Mouse (Mus musculus): Measurements from ENCODE around the gene Creld1. TPM values are rescaled to one million over a fixed set of nuclear protein-coding genes. Genes with fewer than 3 reads are reported as not detected.

Creld1 gene
- polyA plus RNA-seq, 1 experiment from 2014 or later: 38.3 TPM

DNA sequence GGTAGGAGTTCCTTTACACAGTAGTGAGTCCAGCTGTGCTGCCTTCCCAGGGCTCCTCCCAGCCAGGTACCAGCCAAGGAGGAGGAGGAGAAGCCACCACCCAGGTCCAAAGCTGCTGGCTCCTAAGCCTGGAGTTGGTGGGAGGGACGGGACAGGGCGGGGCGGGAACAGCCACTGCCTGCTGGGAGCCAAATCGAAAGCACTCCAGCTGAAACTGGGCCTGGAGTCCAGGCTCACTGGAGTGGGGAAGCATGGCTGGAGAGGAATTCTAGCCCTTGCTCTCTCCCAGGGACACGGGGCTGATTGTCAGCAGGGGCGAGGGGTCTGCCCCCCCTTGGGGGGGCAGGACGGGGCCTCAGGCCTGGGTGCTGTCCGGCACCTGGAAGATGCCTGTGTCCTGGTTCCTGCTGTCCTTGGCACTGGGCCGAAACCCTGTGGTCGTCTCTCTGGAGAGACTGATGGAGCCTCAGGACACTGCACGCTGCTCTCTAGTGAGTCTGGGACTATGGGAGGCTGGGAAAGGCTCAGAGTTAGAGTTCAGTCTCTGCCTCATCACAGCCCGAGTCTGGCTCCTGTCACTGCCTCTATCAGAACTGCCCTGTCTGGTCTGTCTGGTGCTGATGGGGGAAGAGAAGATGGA lies 11.7 kb upstream of the Creld1 start, which contains the start of gene Il17rc:
Gene Il17rc (plus strand): TSS at position 131 of the 640 bp plus-strand sequence.
- H3K4me2 ChIP-seq: peak within 1 kb of the TSS; percentile 72
- peak; percentile 48; the same call in 1 of the 2 replicates for ATAC-seq (replicated peaks; ENCODE audit: insufficient number of reproducible peaks, insufficient read depth, low FRiP score, low read depth)
- no peaks in the 10 kb centered on the region for H3K9me3 ChIP-seq (replicated peaks)
- H3K36me3 ChIP-seq: no peaks in the 10 kb centered on the region
- peak within 1 kb of the TSS; percentile 47 for H3K4me3 ChIP-seq
- peak within 1 kb of the TSS; percentile 64 for H3K27ac ChIP-seq
- H3K27me3 ChIP-seq: peaks cover 17% of the 10 kb centered on the region
- 23% methylated on average over 12 of the region's 12 CpGs for WGBS
- H3K4me1 ChIP-seq (replicated peaks): peaks cover 30% of the 10 kb centered on the region
- H3K9ac ChIP-seq: peak within 1 kb of the TSS; percentile 62

DNA sequence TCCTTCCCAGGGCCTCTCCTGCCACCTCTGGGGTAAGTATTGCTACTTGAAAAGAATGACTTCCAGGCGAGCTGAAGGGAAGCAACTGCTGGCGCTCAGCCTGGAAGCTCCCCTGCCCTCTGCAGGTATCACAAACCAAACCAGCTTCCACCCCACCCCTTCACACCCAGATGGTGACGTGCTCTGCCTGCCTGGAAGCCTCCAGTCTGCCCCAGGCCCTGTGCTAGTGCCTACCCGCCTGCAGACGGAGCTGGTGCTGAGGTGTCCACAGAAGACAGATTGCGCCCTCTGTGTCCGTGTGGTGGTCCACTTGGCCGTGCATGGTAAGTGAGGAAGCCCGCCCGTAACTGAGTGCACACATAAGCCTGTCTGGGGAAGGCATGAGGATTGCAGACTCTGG lies 11.0 kb upstream of the Creld1 start:
- H3K27me3 ChIP-seq: peaks cover 17% of the 10 kb centered on the region
- peak overlapping the region; percentile 72 for H3K4me2 ChIP-seq
- ATAC-seq (replicated peaks; ENCODE audit: insufficient number of reproducible peaks, insufficient read depth, low FRiP score, low read depth): no peak
- peaks cover 30% of the 10 kb centered on the region for H3K4me1 ChIP-seq (replicated peaks)
- WGBS: 66% methylated on average over 10 of the region's 10 CpGs
- no peak overlapping the region for H3K9ac ChIP-seq
- H3K27ac ChIP-seq: peak overlapping the region; percentile 64; the same call in 1 of the 2 replicates
- H3K36me3 ChIP-seq: no peaks in the 10 kb centered on the region
- H3K4me3 ChIP-seq: no peak overlapping the region; the same call in 1 of the 2 replicates
- H3K9me3 ChIP-seq (replicated peaks): no peaks in the 10 kb centered on the region

DNA sequence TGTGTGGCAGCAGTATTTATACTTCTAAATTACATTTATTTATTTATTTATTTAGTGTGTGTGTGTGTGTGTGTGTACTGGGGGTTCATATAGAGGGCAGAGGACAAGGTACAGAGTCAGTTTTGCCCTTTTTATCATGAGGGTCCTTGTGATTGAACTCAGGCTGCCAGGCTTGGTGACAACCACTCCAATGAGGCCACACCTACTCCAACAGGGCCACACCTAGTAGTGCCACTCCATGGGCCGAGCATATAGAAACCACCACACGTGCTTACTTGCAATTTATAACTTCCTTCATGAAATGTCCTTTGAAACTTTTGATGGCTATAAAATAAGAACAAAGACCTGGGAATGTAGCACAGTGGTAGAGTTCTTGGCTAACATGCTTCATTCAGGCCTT lies 9.9 kb upstream of the Creld1 start:
- no peak overlapping the region for H3K4me3 ChIP-seq
- no peaks in the 10 kb centered on the region for H3K9me3 ChIP-seq (replicated peaks)
- H3K27ac ChIP-seq: no peak overlapping the region
- ATAC-seq (replicated peaks; ENCODE audit: insufficient number of reproducible peaks, insufficient read depth, low FRiP score, low read depth): no peak
- peaks cover 30% of the 10 kb centered on the region for H3K4me1 ChIP-seq (replicated peaks)
- H3K36me3 ChIP-seq: no peaks in the 10 kb centered on the region
- no peak overlapping the region for H3K4me2 ChIP-seq
- H3K9ac ChIP-seq: no peak overlapping the region
- WGBS: 68% methylated on average over 2 of the region's 2 CpGs
- H3K27me3 ChIP-seq: peaks cover 17% of the 10 kb centered on the region

DNA sequence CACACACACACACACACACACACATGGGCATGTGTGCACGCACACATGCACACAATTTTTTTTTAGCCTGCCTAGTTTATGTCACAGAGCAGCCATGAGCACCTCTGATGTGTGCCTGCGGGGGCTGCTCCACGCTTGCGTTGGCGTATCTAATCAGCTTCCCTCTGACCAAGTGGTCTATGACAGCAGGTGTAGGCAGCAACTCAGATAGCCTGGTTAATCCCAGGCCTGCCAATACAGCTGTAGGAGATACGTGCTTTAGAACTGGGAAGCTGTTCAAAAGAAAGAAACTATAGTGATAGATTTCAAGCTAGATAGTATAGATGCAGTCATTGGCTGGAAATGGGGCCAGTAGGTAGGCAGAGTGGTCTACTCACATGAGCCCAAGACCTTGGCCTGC lies 9.4 kb upstream of the Creld1 start:
- H3K36me3 ChIP-seq: no peaks in the 10 kb centered on the region
- no peak overlapping the region for H3K9ac ChIP-seq
- no peak overlapping the region for H3K4me3 ChIP-seq
- peaks cover 17% of the 10 kb centered on the region for H3K27me3 ChIP-seq
- 56% methylated on average over 6 of the region's 6 CpGs for WGBS
- no peak for ATAC-seq (replicated peaks; ENCODE audit: insufficient number of reproducible peaks, insufficient read depth, low FRiP score, low read depth)
- H3K4me1 ChIP-seq (replicated peaks): peaks cover 30% of the 10 kb centered on the region
- H3K4me2 ChIP-seq: no peak overlapping the region
- H3K9me3 ChIP-seq (replicated peaks): no peaks in the 10 kb centered on the region
- H3K27ac ChIP-seq: no peak overlapping the region

DNA sequence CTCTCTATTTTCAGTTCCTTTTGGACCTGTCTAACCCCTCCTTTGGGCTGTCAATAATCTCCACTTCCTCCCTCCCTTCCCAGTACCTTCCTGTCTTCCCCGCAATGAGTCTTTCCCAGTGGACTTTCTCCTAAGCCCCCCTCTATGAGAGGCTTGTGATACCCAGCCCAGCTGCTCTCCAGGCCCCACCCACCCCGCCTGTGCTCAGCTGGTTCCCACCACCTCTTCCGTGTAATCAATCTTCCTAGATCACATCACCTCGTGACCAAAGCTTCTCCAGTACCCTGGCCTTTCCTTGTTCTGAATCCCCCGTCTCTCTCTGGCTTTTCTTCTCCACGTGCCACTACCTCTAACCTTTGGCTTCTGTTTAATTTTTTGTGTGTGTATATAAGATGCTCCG lies 5.7 kb upstream of the Creld1 start:
- Histone ChIP-seq H3K9me3 (replicated peaks) (no peaks in the 10 kb centered on the region), H3K27ac (no peak overlapping the region), H3K4me1 (replicated peaks) (peaks cover 25% of the 10 kb centered on the region), H3K36me3 (no peaks in the 10 kb centered on the region), H3K27me3 (peaks cover 13% of the 10 kb centered on the region; the same call in 1 of the 2 replicates), H3K4me3 (no peak overlapping the region), H3K9ac (no peak overlapping the region), H3K4me2 (no peak overlapping the region)
- ATAC-seq (replicated peaks; ENCODE audit: insufficient number of reproducible peaks, insufficient read depth, low FRiP score, low read depth): no peak
- WGBS: 41% methylated on average over 7 of the region's 7 CpGs

DNA sequence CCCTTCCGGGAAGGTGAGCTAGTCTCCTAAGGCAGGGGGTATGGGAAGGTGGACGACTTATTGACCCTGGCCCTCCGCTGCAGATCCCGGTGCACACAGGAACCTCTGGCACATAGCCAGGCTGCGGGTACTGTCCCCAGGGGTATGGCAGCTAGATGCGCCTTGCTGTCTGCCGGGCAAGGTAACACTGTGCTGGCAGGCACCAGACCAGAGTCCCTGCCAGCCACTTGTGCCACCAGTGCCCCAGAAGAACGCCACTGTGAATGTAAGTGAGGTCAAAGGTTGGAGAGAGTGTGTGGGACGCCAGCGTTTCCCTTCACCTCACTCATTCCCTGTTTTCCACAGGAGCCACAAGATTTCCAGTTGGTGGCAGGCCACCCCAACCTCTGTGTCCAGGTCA lies 4.2 kb upstream of the Creld1 start:
- H3K27me3 ChIP-seq: peaks cover 13% of the 10 kb centered on the region; the same call in 1 of the 2 replicates
- no peak overlapping the region for H3K27ac ChIP-seq
- no peaks in the 10 kb centered on the region for H3K36me3 ChIP-seq
- no peaks in the 10 kb centered on the region for H3K9me3 ChIP-seq (replicated peaks)
- H3K4me2 ChIP-seq: no peak overlapping the region
- H3K4me1 ChIP-seq (replicated peaks): peaks cover 33% of the 10 kb centered on the region
- no peak for ATAC-seq (replicated peaks; ENCODE audit: insufficient number of reproducible peaks, insufficient read depth, low FRiP score, low read depth)
- WGBS: 77% methylated on average over 10 of the region's 10 CpGs
- H3K9ac ChIP-seq: no peak overlapping the region
- no peak overlapping the region for H3K4me3 ChIP-seq

DNA sequence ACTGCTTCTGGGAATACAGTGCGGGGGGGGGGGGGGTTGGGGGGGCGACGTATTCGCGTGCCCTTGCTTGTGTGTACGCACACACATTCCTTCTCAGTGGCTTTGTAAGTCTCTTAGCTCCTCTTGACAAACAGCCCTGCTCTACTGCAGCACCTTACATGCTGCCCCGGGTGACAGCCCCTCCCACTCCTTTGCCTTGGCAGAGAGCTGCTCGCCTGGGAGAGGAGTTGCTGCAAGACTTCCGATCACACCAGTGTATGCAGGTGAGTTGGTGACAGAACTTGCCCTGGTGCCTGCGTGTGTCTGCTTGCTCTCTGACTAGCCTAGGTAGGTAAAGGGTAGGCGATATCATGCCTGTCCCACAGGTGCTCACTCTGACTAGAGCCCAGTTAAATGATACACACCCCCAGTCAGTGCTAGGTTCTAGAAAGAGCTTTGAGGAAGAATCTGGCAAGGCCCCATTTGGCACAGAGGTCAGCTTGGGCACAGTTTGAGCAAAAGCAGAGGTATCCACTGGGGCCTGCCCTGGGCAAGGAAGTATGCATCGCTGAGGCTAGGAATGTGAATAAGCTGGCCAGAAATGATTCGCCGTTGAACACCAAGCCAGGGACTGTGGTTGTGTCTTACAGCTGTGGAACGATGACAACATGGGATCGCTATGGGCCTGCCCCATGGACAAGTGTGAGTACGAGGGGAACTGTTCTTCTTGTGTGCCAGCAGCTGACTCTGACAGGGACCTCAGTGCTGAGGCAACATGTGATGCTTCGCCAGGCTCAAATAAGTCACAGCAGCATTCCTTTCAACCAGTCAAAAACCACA lies 2.3 kb upstream of the Creld1 start:
- whole genome bisulfite sequencing: 46% methylated on average over 18 of the region's 18 CpGs
- no peak overlapping the region for H3K9ac ChIP-seq
- H3K4me1 ChIP-seq (replicated peaks): peaks cover 42% of the 10 kb centered on the region

DNA sequence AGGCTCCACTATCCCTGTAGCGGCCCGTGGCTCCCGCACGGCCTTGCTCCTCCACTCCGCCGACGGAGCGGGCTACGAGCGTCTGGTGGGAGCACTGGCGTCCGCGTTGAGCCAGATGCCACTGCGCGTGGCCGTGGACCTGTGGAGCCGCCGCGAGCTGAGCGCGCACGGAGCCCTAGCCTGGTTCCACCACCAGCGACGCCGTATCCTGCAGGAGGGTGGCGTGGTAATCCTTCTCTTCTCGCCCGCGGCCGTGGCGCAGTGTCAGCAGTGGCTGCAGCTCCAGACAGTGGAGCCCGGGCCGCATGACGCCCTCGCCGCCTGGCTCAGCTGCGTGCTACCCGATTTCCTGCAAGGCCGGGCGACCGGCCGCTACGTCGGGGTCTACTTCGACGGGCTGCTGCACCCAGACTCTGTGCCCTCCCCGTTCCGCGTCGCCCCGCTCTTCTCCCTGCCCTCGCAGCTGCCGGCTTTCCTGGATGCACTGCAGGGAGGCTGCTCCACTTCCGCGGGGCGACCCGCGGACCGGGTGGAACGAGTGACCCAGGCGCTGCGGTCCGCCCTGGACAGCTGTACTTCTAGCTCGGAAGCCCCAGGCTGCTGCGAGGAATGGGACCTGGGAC lies 509 bp upstream of the Creld1 start:
- H3K9me3 ChIP-seq (replicated peaks): no peaks in the 10 kb centered on the region
- peak overlapping the region; percentile 62 for H3K9ac ChIP-seq
- H3K27ac ChIP-seq: peak overlapping the region; percentile 87
- peaks cover 45% of the 10 kb centered on the region for H3K4me1 ChIP-seq (replicated peaks)
- H3K36me3 ChIP-seq: no peaks in the 10 kb centered on the region
- peak; percentile 21 for ATAC-seq (replicated peaks; ENCODE audit: insufficient number of reproducible peaks, insufficient read depth, low FRiP score, low read depth)
- peak overlapping the region; percentile 78 for H3K4me2 ChIP-seq
- H3K27me3 ChIP-seq: peaks cover 13% of the 10 kb centered on the region; the same call in 1 of the 2 replicates
- peak overlapping the region; percentile 58 for H3K4me3 ChIP-seq
- 2% methylated on average over 64 of the region's 65 CpGs for WGBS

More for the DNA sequence above, 2.3 kb upstream of the Creld1 start:
- H3K27ac ChIP-seq: peak overlapping the region; percentile 61
- H3K27me3 ChIP-seq: peaks cover 13% of the 10 kb centered on the region; the same call in 1 of the 2 replicates
- H3K36me3 ChIP-seq: no peaks in the 10 kb centered on the region
- H3K9me3 ChIP-seq (replicated peaks): no peaks in the 10 kb centered on the region
- ATAC-seq (replicated peaks; ENCODE audit: insufficient number of reproducible peaks, insufficient read depth, low FRiP score, low read depth): no peak; the same call in 1 of the 2 replicates
- H3K4me2 ChIP-seq: peak overlapping the region; percentile 78; the same call in 1 of the 2 replicates
- no peak overlapping the region for H3K4me3 ChIP-seq

DNA sequence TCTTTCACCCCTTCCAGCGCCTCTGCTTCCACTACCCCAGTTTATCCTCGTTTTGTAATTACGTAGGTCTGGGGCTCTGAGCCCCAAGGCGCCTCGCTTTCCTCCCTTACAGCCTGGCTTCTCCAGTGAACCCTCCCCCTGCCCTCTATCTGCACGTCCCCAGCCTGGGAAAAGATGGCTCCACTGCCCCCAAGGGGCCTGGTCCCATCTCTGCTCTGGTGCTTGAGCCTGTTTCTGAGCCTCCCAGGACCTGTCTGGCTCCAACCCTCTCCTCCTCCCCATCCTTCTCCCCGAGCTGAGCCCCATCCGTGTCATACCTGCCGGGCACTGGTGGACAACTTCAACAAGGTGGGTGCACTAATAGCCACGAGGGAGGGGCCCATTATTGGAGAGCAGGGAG lies 632 bp downstream of the Creld1 start:
- Histone ChIP-seq H3K4me2 (peak overlapping the region; percentile 78), H3K27ac (peak overlapping the region; percentile 87), H3K36me3 (peaks cover 8% of the 10 kb centered on the region; the same call in 1 of the 2 replicates), H3K9ac (peak overlapping the region; percentile 70), H3K4me1 (replicated peaks) (peaks cover 45% of the 10 kb centered on the region), H3K4me3 (peak overlapping the region; percentile 58), H3K27me3 (peaks cover 13% of the 10 kb centered on the region; the same call in 1 of the 2 replicates), H3K9me3 (replicated peaks) (no peaks in the 10 kb centered on the region)
- WGBS: 8% methylated on average over 10 of the region's 10 CpGs
- ATAC-seq (replicated peaks; ENCODE audit: insufficient number of reproducible peaks, insufficient read depth, low FRiP score, low read depth): 0 out of 2 replicates have a peak, but pooled peaks have one; percentile 7

DNA sequence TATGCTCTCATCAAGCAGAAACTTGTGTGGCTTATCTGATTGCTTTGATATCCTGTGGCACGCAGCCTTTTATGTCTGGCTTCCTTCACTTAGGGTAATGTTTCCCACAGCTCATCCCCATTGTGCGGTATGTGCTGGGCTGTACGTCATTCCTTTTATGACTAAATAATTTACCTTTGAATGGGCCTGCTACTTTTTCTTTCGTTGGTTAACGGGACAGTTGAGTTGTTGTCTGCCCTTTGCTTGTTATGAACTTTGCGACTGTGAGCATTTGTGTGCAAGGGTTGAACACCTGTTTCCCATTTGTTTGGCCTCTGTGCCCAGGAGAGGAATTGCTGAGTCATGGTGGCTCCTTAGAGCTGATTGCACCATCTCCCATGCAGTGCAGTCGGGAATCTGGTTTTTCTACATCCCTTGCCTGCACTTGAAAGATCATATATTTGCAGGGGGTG lies 4.1 kb downstream of the Creld1 start:
- no peak overlapping the region for H3K27ac ChIP-seq
- no peak overlapping the region for H3K4me2 ChIP-seq
- 61% methylated on average over 7 of the region's 7 CpGs for WGBS
- H3K9me3 ChIP-seq (replicated peaks): no peaks in the 10 kb centered on the region
- H3K9ac ChIP-seq: no peak overlapping the region
- no peak for ATAC-seq (replicated peaks; ENCODE audit: insufficient number of reproducible peaks, insufficient read depth, low FRiP score, low read depth)
- H3K4me3 ChIP-seq: no peak overlapping the region
- peaks cover 29% of the 10 kb centered on the region; the same call in 1 of the 2 replicates for H3K36me3 ChIP-seq
- peaks cover under 1% of the 10 kb centered on the region; the same call in 1 of the 2 replicates for H3K27me3 ChIP-seq
- H3K4me1 ChIP-seq (replicated peaks): peaks cover 23% of the 10 kb centered on the region

DNA sequence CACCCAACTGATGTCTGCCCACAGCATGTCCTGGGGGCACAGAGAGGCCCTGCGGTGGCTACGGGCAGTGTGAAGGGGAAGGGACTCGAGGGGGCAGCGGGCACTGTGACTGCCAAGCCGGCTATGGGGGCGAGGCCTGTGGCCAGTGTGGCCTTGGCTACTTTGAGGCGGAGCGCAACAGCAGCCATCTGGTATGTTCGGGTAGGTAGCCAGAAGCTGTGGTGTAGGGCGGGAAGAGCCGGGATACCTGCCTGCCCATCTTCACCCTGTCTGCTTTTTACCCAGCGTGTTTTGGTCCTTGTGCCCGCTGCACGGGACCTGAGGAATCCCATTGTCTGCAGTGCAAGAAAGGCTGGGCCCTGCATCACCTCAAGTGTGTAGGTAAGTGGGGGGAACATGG lies 6.3 kb downstream of the Creld1 start:
- ATAC-seq (replicated peaks; ENCODE audit: insufficient number of reproducible peaks, insufficient read depth, low FRiP score, low read depth): no peak
- no peaks in the 10 kb centered on the region for H3K9me3 ChIP-seq (replicated peaks)
- no peak overlapping the region for H3K9ac ChIP-seq
- 91% methylated on average over 14 of the region's 14 CpGs for WGBS
- H3K4me1 ChIP-seq (replicated peaks): peaks cover 11% of the 10 kb centered on the region
- H3K27ac ChIP-seq: no peak overlapping the region
- no peaks in the 10 kb centered on the region for H3K27me3 ChIP-seq
- no peak overlapping the region for H3K4me3 ChIP-seq
- H3K36me3 ChIP-seq: peaks cover 29% of the 10 kb centered on the region; the same call in 1 of the 2 replicates
- no peak overlapping the region for H3K4me2 ChIP-seq

Measured in heart, embryonic 15.5 days (tissue).